Mouse (Mus musculus) urinary bladder, adult 2 months (tissue): ENCODE measurements at regions not wholly inside any gene's neighbourhood (a gene's known extent, or its start where the extent isn't known, plus 50 kb on each side); places are given as distances from the start of the nearest gene placed in this dataset.

Source experiments
- DNase-seq: peaks from one replicate; pipeline ENCODE4 v3.0.0; 2022; ENCODE audit warnings: low spot score

- no peak for DNase-seq
These were observed 192.3 kb downstream of the Gm5447 start for GRCm38 (mm10) chr13:31166286-31166685.

GRCm38 (mm10) chr13:31168854-31169253 lies 194.8 kb downstream of the Gm5447 start:
- DNase-seq, result no peak

GRCm38 (mm10) chr13:31171751-31172150 lies 197.7 kb downstream of the Gm5447 start:
- no peak for DNase-seq

- no peak for DNase-seq
These were observed 198.6 kb downstream of the Gm5447 start for GRCm38 (mm10) chr13:31172580-31172979.

- DNase-seq, result no peak
These were observed 204.2 kb downstream of the Gm5447 start for GRCm38 (mm10) chr13:31177999-31178783.

- no peak for DNase-seq
These were observed 205.0 kb downstream of the Gm5447 start for GRCm38 (mm10) chr13:31178964-31179363.

- no peak for DNase-seq
These were observed 205.5 kb downstream of the Gm5447 start for GRCm38 (mm10) chr13:31179407-31180001.

- no peak for DNase-seq
These were observed 207.5 kb downstream of the Gm5447 start for GRCm38 (mm10) chr13:31181530-31181929.

- DNase-seq, result no peak
These were observed 211.1 kb downstream of the Gm5447 start for GRCm38 (mm10) chr13:31184845-31185834.

- no peak for DNase-seq
These were observed 213.0 kb downstream of the Gm5447 start for GRCm38 (mm10) chr13:31186805-31187589.

- no peak for DNase-seq
These were observed 215.1 kb downstream of the Gm5447 start for GRCm38 (mm10) chr13:31189116-31189515.

- no peak for DNase-seq
These were observed 216.0 kb downstream of the Gm5447 start for GRCm38 (mm10) chr13:31190036-31190435.

GRCm38 (mm10) chr13:31191344-31192139 lies 217.5 kb downstream of the Gm5447 start:
- no peak for DNase-seq

- DNase-seq, result no peak
These were observed 221.0 kb downstream of the Gm5447 start for GRCm38 (mm10) chr13:31194971-31195370.

- DNase-seq, result no peak
These were observed 222.5 kb downstream of the Gm5447 start for GRCm38 (mm10) chr13:31196546-31196945.

GRCm38 (mm10) chr13:31197593-31197992 lies 223.6 kb downstream of the Gm5447 start:
- no peak for DNase-seq

GRCm38 (mm10) chr13:31199384-31199783 lies 225.4 kb downstream of the Gm5447 start:
- no peak for DNase-seq

GRCm38 (mm10) chr13:31204068-31204467 lies 230.1 kb downstream of the Gm5447 start:
- DNase-seq, result no peak

- DNase-seq, result no peak
These were observed 232.4 kb downstream of the Gm5447 start for GRCm38 (mm10) chr13:31206381-31206780.

GRCm38 (mm10) chr13:31207709-31208108 lies 233.7 kb downstream of the Gm5447 start:
- DNase-seq, result no peak

GRCm38 (mm10) chr13:31223016-31223415 lies 249.0 kb downstream of the Gm5447 start:
- no peak for DNase-seq
